Mouse (Mus musculus) midbrain, postnatal 0 days (tissue): ENCODE results near the gene Gm6583. TPM values are rescaled to one million over a fixed set of nuclear protein-coding genes. Genes with fewer than 3 reads are reported as not detected.

Experiments
- ATAC-seq: fragments of 200-750 bp; cut with Nextera tagmentation; 2 replicates; pipeline ENCODE4 v1.8.0; 2017; ENCODE audit warnings: moderate number of reproducible peaks, mild to moderate bottlenecking, moderate TSS enrichment, moderate library complexity; ENCODE audit not compliant: low FRiP score
- DNase-seq: peaks from one replicate; pipeline ENCODE4 v3.0.0-alpha.2; 2015; ENCODE audit warnings: low spot score
- H3K27ac ChIP-seq: fragments of 300-500 bp; sonication (generic); 2 replicates; pipeline ENCODE4 v1.5.1; 2014; ENCODE audit warnings: low read depth, mild to moderate bottlenecking, low read length, mixed read lengths
- H3K27me3 ChIP-seq: fragments of 300-500 bp; sonication (generic); 2 replicates; pipeline ENCODE4 v1.6.1; 2014; ENCODE audit warnings: low read length, control low read depth, mixed read lengths; ENCODE audit not compliant: insufficient read depth
- H3K36me3 ChIP-seq: fragments of 300-500 bp; sonication (generic); 2 replicates; pipeline ENCODE4 v1.6.1; 2014; ENCODE audit warnings: low read length, control low read depth, mixed read lengths; ENCODE audit not compliant: insufficient read depth
- H3K4me1 ChIP-seq: fragments of 300-500 bp; sonication (generic); 2 replicates; pipeline ENCODE4 v1.6.1; 2014; ENCODE audit warnings: mild to moderate bottlenecking, control low read depth, antibody characterized with exemption, low read length, mixed read lengths; ENCODE audit not compliant: insufficient read depth
- H3K4me2 ChIP-seq: fragments of 300-500 bp; sonication (generic); 2 replicates; pipeline ENCODE4 v1.6.1; 2014; ENCODE audit warnings: low read depth, mild to moderate bottlenecking, low read length, mixed read lengths; ENCODE audit not compliant: poor library complexity, severe bottlenecking
- H3K4me3 ChIP-seq: fragments of 300-500 bp; sonication (generic); 2 replicates; pipeline ENCODE4 v1.5.1; 2014; ENCODE audit warnings: low read depth, mild to moderate bottlenecking, low read length, moderate library complexity
- H3K9ac ChIP-seq: fragments of 300-500 bp; sonication (generic); replicated peaks from 2 replicates; pipeline ENCODE4 v1.6.1; 2014; ENCODE audit warnings: mild to moderate bottlenecking, low read length, moderate library complexity, mixed read lengths; ENCODE audit not compliant: poor library complexity, severe bottlenecking
- H3K9me3 ChIP-seq: fragments of 300-500 bp; sonication (generic); 2 replicates; pipeline ENCODE4 v1.6.1; 2016; ENCODE audit warnings: low read length, control low read depth
- CTCF ChIP-seq: IDR thresholded peaks from 2 replicates; pipeline ENCODE4 v1.5.1; 2016; ENCODE audit warnings: antibody characterized with exemption, mild to moderate bottlenecking
- WGBS: fragments of 180-500 bp; shearing (Covaris S2); extraction: QIAGEN DNeasy Blood & Tissue Kit; methylation state at CpG from one replicate; pipeline ENCODE4 v1.1.7; 2014; 5-methylcytosine and 5-hydroxymethylcytosine counted together
- polyA plus RNA-seq: library from polyadenylated mRNA; unstranded; fragments of >200 nt; fragmentation: Nextera tagmentation; extraction: Ambion mirVana; gene quantifications from 2 replicates; pipeline ENCODE4 v1.2.1, GENCODE M21; 2015
- total RNA-seq: library from RNA; depleted of rRNA; stranded (reverse); fragments of >200 nt; gene quantifications from 2 replicates; pipeline ENCODE4 v1.2.3, GENCODE M21; 2014

The Gm6583 gene
- total and polyA plus RNA-seq, 2 experiments from 2014 or later, result not detected

GRCm38 (mm10) chr5:112326446-112327009 lies 29.3 kb downstream of the Gm6583 start:
- peak overlapping the region; percentile 73 for H3K4me3 ChIP-seq
- peak; percentile 60 for ATAC-seq
- H3K27me3 ChIP-seq, result no peaks in the 10 kb centered on the region
- H3K9ac ChIP-seq, result peak overlapping the region; percentile 74
- no peak for DNase-seq
- no peak for TF ChIP-seq CTCF
- H3K27ac ChIP-seq, result peak overlapping the region; percentile 77
- H3K4me2 ChIP-seq, result peak overlapping the region; percentile 88
- H3K36me3 ChIP-seq, result peaks cover 30% of the 10 kb centered on the region
- H3K4me1 ChIP-seq, result peaks cover 5% of the 10 kb centered on the region; the same call in 1 of the 2 replicates
- no peaks in the 10 kb centered on the region for H3K9me3 ChIP-seq
- WGBS, result 1% methylated on average over 31 of the region's 33 CpGs

- DNase-seq, result peak; percentile 97
- WGBS, result 7% methylated on average over 48 of the region's 48 CpGs
- H3K9ac ChIP-seq, result peak within 1 kb of the TSS; percentile 74
Measured at GRCm38 (mm10) chr5:112325546-112326445, 30.0 kb downstream of the Gm6583 start, which contains the start of gene Tfip11. Gene Tfip11 (plus strand): TSS chr5:112326358.

GRCm38 (mm10) chr5:112324637-112325545 lies 30.9 kb downstream of the Gm6583 start:
- peak; percentile 23 for DNase-seq
- no peaks in the 10 kb centered on the region for H3K27me3 ChIP-seq
- no peak for TF ChIP-seq CTCF
- peak overlapping the region; percentile 77; the same call in 1 of the 2 replicates for H3K27ac ChIP-seq
- H3K4me2 ChIP-seq, result peak overlapping the region; percentile 88; the same call in 1 of the 2 replicates
- peak overlapping the region; percentile 73; the same call in 1 of the 2 replicates for H3K4me3 ChIP-seq
- H3K9me3 ChIP-seq, result no peaks in the 10 kb centered on the region
- no peak for ATAC-seq
- peaks cover 13% of the 10 kb centered on the region for H3K36me3 ChIP-seq
- H3K4me1 ChIP-seq, result peaks cover 5% of the 10 kb centered on the region; the same call in 1 of the 2 replicates
- no peak overlapping the region for H3K9ac ChIP-seq
- 39% methylated on average over 24 of the region's 24 CpGs for WGBS

More at GRCm38 (mm10) chr5:112325546-112326445, 30.0 kb downstream of the Gm6583 start, which contains the start of gene Tfip11:
- Histone ChIP-seq H3K4me2 (peak within 1 kb of the TSS; percentile 88), H3K27ac (peak within 1 kb of the TSS; percentile 77), H3K4me1 (peaks cover 5% of the 10 kb centered on the region; the same call in 1 of the 2 replicates), H3K4me3 (peak within 1 kb of the TSS; percentile 73), H3K27me3 (no peaks in the 10 kb centered on the region), H3K36me3 (peaks cover 22% of the 10 kb centered on the region), H3K9me3 (no peaks in the 10 kb centered on the region)
- ATAC-seq, result peak; percentile 93
- TF ChIP-seq CTCF, result peak; percentile 45

- Histone ChIP-seq H3K27me3 (no peaks in the 10 kb centered on the region), H3K9me3 (no peaks in the 10 kb centered on the region), H3K36me3 (peaks cover 5% of the 10 kb centered on the region; the same call in 1 of the 2 replicates), H3K9ac (no peak overlapping the region), H3K4me1 (peaks cover 5% of the 10 kb centered on the region; the same call in 1 of the 2 replicates), H3K4me2 (no peak overlapping the region), H3K4me3 (no peak overlapping the region), H3K27ac (no peak overlapping the region)
- TF ChIP-seq CTCF, result no peak
- ATAC-seq (no peak), DNase-seq (no peak)
- WGBS, result 87% methylated on average over 6 of the region's 6 CpGs
Measured at GRCm38 (mm10) chr5:112323246-112323645, 32.6 kb downstream of the Gm6583 start.

GRCm38 (mm10) chr5:112321376-112321775 lies 34.5 kb downstream of the Gm6583 start:
- no peak overlapping the region for H3K4me3 ChIP-seq
- H3K9me3 ChIP-seq, result no peaks in the 10 kb centered on the region
- no peak for DNase-seq
- H3K27ac ChIP-seq, result no peak overlapping the region
- no peak for ATAC-seq
- no peak for TF ChIP-seq CTCF
- peaks cover under 1% of the 10 kb centered on the region; the same call in 1 of the 2 replicates for H3K36me3 ChIP-seq
- no peaks in the 10 kb centered on the region for H3K4me1 ChIP-seq
- WGBS, result 72% methylated on average over 4 of the region's 4 CpGs
- no peaks in the 10 kb centered on the region for H3K27me3 ChIP-seq
- no peak overlapping the region for H3K9ac ChIP-seq
- H3K4me2 ChIP-seq, result no peak overlapping the region
